Mouse (Mus musculus): ENCODE measurements around the gene Adgrb2.

Gene Adgrb2

DNA sequence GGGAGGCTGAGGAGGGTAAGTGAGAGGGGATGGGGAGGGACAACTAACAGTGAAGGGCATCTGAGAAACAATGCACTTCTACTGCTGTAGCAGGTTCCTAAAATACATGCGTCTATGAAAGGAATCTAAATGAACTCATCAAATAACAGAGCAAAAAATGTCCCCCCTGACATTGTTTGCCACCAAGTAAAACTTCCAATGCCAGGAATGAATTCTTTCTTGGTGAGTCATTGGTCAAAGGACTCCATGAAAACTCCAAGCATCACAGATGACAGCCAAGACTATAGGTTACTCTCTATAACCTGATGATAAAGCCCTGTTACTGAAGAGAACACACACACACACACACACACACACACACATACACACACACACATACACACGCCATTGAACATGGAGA, 46.5 kb downstream of the Adgrb2 start:
- no peak for DNase-seq (ENCODE audit: low spot score)

GRCm38 (mm10) chr4:130033496-130033895, 48.8 kb downstream of the Adgrb2 start:
- DNase-seq (ENCODE audit: low spot score) = no peak

DNA sequence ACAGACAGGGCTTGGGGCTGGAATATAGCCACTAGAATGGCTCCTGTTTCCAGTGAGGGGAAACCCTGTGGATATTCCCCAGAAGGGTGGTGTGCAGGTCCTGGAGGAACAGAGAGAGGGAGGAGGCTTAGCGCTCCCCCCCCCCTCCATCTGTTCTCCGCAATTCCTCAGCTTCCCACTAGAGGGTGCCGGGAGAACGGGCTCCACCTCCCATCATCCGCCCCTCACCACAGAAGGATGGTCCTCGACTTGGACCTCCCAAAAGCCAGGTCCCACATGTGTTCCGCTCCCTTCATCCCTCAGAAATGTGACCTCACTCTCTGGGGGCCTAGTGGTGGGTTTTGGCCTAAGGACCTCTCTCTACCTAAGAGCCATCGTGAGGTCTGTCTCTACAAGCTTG, 51.4 kb downstream of the Adgrb2 start:
- DNase-seq (ENCODE audit: low spot score) = peak; percentile 57

DNA sequence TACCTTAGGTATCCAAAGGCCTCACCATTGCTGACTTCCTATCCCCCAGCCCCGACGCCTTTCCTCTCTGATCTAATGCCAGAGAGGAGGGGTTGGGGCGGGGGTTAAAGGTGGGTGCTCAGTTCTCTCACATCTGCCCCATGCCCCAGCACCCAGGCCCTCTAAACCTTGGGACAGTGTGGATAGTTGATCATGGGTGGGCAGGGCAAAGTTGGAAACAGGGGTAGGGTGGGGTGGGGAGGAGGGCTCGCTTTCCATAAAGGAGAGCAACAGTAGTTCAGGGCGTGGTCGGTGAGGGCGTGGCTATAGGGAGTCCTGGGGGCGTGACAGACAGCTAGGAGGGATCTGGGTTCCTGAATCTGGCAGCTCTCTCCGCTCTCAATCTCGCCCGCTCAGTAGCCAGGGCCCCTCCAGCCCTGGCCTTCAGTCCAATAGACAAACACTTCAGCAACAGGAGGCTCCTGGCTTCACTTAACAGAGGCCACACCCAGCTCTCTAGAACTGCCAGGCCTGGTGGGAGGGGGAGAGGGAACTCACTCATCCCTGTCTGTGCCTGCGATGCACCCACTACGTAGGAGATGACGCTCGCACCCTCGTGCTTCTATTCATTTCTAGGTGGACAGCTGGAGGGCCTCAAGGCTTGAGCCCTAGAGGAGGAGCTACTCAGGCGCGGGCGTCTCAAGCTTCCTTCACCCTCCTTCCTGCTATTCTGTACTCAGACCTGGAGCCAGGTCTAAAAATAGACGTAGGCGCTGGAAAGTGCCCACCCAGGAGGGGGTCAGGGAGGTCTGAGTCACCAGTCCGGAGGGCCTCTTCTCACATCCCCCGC, 52.1 kb downstream of the Adgrb2 start:
- peak; percentile 71 for DNase-seq (ENCODE audit: low spot score)

DNA sequence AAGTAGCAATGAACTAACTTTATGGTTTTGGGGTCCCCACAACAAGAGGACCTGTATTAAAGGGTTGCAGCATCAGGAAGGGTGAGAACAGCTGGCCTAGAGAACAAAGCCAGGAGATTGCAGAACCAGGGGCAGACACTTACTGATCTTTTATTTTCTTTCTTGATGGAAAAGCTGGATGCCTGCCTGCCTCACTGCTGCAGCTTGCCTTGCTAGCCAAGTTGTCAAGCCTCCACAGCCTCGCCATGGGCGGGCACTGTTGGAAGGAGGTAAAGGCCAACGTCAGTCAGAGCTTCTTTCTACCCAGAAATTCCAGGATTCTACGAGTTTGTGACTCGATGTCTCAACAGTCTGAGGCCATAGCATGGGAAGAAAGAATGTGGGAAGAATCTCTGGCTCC, 54.7 kb downstream of the Adgrb2 start:
- DNase-seq (ENCODE audit: low spot score) = no peak

- DNase-seq (ENCODE audit: low spot score) = peak; percentile 80
Measured at GRCm38 (mm10) chr4:130041076-130041475, 56.4 kb downstream of the Adgrb2 start.

DNA sequence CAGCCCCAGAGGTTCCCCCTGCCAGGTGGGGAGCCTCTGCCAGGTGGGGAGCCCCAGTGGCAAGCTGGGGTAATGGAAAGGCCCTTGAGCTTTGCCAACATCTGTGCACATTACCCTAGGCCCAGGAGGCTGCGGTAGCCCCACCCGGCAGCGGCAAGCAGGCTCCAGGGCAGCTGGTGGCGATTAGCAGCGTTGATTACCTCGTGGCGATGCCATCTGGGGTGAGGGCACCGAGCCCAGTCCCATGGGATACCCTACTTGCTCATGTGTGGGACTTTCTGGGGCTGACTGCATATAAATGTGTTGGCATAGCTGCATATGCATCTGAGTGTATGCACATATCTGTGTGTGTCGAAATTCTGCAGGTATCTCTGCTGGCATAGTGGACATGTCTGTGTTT, 59.5 kb downstream of the Adgrb2 start:
- DNase-seq (ENCODE audit: low spot score) = no peak

DNA sequence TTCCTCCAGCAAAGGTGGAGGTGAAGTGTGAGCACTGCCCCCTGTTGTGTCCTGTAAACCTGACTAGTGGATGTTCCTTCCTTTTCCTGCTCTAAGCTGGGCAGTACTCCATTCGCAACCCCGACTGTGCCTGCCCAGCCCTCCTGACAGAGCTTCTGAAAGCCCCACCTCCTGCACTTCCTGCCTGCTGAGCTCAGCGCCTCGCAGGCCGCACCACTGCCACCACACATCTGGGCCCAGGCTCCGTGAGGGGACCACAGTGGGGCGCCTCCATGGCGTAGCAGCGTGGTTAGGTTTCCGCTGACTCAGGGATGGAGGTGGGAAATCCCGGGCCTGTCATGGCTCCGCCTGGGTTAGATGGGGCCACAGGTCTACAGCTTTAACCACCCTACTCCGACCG, 60.9 kb downstream of the Adgrb2 start:
- peak; percentile 47 for DNase-seq (ENCODE audit: low spot score)

DNA sequence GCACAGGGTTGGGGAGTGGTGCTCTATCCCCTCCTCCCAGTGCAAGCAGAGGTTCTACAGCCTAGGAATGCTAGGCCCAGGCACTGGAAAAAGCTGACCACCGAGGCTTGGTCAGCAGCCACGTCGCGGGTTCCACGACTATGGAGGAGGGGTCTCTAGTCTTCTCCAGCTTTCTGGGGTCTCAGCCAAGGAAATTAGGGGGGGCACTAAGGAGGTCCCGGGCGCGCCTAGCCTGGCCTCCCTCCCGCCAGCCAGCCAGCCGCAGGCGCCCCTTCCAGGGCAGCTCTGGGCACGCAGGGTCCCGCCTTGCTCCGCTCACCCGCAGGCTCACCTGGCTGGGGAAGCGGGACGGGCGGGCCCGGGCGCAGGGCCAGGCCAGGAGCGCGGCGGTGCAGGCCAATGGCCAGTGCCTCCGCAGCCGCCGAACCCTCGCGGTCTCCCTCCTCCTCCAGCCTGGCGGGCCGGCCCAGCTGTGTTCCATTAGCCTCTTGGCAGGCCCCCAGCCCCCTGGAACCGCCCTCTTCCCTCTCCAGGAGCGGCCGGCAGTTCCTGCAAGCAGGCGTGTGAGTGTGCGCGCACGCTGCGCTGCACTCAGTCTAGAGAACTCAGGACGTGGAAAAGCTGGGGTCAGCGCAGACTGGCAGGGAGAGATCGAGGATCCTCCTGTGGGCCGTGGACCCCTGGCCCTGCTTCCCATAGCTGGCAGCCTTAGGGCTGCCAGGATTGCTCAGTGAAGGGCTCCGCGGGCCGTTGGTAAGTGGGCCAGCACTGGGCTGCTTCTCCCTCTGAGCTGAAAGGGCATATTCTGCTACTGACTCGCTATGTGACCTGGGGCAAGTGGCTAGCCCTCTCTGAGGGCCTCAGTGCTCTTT, 62.9 kb downstream of the Adgrb2 start, which contains the start of gene Col16a1:
Col16a1 (plus strand) TSS at position 510 of the 872 bp plus-strand sequence.
- DNase-seq (ENCODE audit: low spot score) = peak; percentile 83

DNA sequence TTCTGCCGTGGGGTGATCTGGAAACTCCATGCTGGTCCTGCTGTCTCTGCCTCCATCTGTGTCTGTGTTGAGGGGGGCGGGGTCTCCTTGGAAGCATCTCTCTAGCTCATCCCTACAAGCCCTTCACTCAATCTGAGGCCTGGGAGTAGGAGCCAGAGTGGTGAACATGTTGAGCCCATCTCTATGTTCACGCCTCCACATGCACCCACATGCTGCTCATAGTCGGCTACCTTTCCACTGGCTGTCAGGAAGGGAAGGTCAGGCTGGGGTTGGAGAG, 63.5 kb downstream of the Adgrb2 start:
- DNase-seq (ENCODE audit: low spot score) = no peak

DNA sequence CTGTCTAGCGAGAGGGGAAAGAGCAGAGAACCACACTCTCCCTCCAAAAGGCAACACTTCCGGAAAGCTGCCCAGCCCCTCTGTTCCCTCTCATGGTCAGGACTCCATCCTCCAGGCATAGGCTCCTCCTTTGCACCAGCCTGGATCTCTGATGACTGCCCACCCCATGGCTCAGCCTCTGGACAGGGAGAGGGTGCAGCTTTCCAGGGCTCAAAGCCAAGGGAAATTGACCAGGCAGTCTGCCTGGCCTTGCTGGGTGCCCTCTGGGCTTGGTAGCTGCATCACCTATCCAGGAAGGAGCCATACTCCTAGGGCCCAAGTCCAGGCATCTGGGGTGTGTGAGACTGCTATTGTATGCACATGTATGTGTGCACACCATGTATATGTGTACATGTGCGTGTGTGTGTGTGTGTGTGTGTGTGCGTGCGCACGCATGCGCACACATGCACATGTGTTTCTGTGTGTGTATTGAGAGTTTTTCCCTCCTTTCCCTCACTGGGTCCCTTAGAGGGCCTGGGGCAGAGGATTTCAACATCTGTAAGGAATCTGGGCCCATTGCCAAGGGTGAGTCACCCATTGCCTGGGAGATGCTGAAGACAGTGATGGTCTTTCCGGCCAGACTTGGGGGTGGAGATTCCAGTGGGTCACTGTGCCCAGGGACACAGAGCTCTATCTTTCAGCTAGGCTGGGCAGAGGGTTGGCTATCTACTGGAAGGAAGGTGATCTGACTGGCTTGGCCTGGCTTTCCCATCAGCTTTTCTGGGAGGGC, 65.6 kb downstream of the Adgrb2 start:
- DNase-seq (ENCODE audit: low spot score) = peak; percentile 59

DNA sequence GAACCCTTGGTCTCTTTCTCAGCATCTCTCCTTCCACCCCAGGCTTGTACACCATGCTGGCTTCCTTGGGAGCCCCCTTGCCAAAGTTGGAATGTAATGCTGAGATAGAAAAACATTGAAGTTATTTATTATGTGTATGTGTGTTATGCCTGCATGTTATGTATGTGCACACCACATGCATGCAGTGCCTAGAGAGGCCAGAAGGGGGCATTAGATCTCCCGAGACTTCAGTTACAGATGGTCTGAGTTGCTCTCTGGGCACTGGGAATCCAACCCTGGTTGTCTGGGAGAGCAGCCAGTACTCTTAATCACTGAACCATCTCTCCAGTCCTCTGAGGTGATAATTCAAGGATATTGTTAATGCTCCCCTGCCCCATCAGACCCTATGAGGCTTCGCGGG, 67.6 kb downstream of the Adgrb2 start:
- no peak for DNase-seq (ENCODE audit: low spot score)

DNA sequence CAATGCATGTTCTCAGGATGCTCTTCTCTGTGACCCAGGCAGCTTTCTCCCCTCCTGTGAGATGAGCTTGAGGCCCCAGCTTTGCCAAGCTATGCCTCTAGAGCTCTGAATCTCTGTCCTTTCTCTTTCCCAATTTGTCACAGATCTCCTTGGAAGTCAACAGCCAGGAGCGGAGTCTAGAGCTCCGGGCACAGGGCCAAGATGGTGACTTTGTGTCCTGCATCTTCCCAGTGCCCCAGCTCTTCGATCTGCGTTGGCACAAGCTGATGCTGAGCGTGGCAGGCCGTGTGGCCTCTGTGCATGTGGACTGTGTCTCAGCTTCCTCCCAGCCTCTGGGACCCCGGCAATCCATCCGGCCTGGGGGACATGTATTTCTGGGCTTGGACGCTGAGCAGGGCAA, 68.4 kb downstream of the Adgrb2 start:
- no peak for DNase-seq (ENCODE audit: low spot score)

DNA sequence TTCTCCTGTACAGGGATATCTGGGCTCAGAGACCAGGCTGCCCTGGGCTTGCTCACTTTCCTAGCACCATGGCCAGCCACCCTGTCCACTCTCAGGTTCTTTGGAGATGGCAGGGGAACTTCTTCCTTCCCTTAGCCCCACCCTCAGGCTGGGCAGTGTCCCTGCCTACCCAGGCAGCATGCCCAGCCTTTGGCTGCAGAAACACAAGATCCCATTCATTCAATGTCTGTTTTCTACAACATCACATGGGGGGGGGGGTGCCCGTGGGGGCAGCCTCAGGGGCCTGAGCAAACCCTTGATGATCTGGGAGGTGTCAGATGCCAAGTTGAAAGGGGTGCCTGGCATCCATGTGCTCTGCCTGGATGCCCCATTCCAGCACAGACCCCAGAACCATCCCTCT, 70.1 kb downstream of the Adgrb2 start:
- no peak for DNase-seq (ENCODE audit: low spot score)

DNA sequence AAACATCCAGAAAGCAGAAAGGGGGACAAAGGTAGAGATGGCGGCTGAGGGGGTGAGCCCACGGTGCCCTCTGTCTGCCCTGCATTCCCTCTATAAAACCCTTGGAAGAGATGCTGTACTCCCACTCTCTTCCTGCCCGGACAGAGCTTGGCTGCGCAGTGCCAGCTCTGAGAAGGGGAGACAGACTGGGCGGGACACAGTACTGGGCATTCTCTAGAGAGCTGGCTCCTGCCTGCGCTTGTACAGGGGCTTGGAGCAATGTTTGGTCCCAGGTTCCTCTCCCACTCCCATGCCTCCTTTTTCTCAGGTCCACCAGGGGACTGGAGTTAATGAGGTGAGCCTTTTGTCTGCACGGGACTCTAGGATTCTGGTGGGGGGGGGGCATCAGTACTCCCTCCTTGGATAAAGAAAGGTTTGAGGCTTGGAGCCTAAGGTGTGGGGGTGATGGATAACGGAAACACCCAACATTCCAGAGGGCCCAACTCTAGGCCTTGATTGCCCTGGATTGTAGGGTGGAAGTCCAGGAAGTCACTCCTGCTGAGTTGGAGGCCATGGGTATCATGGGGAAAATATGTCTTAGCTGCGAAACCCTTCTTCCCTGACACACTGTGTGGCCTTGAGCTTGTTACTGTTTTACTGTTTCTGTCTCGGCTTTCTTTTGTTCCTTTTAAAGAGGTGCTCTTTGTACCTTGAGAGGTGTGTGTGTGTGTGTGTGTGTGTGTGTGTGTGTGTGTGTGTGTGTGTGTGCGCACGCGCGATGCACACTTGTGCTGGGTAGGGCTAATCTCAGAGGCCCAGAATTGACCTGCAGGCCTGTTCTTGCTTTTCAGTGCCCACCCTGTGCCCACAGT, 70.7 kb downstream of the Adgrb2 start:
- DNase-seq (ENCODE audit: low spot score) = peak; percentile 40

DNA sequence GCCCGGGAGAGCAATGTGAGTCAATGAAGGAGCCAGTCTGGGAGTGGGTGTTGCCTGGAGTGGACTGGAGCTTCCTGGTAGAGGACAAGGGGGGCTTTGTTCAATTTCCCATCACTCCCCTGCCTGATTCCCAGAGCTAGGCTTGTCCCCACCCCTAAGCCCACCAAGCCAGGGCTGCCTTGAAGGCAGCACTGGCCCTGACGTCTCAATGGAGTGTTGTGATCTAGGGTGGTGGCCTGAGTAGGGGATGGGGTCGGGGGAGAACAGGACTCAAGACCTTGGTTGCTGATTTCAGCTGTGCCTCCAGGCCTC, 71.3 kb downstream of the Adgrb2 start:
- no peak for DNase-seq (ENCODE audit: low spot score)

DNA sequence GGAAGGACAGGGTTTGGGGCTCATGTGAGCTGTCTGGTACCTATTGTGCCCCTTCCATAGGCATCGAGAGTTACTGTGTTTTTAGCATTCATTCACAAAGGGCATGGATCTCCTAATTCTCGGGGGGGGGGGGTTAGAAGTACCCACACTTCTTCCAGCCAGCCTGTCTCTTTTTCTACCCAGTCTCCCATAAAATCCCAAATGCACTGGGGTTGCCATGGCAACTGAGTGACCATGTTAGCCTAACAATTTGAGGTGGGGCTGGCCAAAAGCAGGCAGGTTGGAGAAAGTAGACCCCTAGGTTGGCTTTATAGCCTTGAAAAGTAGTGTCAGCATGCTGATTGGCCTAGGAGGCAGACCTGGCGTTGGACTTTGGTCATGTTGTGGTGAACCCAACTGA, 71.8 kb downstream of the Adgrb2 start:
- DNase-seq (ENCODE audit: low spot score) = peak; percentile 37

DNA sequence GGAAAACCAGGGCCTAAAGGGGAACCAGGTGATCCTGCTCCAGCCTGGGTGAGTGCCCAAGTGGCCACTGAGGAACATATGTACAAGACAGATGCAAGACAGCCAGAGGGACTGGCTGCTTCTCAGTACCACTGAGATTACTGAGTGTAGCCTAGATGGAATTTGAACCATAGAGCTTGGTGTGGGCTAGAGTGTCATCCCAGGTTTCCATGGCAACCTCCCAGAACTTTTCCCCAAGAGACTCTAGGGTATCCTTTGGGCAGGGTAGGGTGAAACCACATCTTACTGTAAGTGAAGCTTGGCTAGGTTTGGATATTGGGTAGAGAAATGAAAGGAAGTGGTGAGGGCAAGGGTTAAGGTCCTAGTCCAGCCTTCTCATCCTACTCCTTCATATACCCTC, 76.3 kb downstream of the Adgrb2 start:
- DNase-seq (ENCODE audit: low spot score) = no peak

DNA sequence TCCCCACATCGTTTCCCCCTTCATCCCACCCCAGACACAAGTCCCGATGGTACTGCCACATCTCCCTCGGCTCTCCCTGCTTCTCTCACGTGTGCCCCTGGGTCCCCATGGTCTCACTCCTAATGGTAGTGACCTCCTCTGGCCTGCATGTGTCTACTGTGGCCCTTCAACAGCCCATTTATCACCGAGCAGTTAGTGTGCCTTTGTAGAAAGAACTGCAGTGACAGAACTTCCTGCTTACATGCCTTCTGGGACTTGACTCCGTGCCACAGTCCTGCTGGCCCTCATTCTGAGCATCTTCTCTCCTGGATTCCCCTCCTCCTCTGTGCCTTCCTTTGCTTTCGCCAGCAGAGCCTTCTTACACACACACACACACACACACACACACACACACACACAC, 78.5 kb downstream of the Adgrb2 start:
- no peak for DNase-seq (ENCODE audit: low spot score)

- no peak for DNase-seq (ENCODE audit: low spot score)
Measured at GRCm38 (mm10) chr4:130066816-130067215, 82.1 kb downstream of the Adgrb2 start.

GRCm38 (mm10) chr4:130070523-130070922, 85.9 kb downstream of the Adgrb2 start:
- no peak for DNase-seq (ENCODE audit: low spot score)

GRCm38 (mm10) chr4:130071758-130072157, 87.1 kb downstream of the Adgrb2 start:
- DNase-seq (ENCODE audit: low spot score) = no peak

All from yolk sac, embryonic 10.5 days (tissue).